Mouse (Mus musculus) liver, embryonic 14.5 days (tissue): ENCODE measurements at regions not wholly inside any gene's neighbourhood (a gene's known extent, or its start where the extent isn't known, plus 50 kb on each side); places are given as distances from the start of the nearest gene placed in this dataset.

Experiments
- ATAC-seq: fragments of 200-750 bp; cut with Nextera tagmentation; 2 replicates; pipeline ENCODE4 v1.8.0; 2017; ENCODE audit warnings: moderate number of reproducible peaks, mild to moderate bottlenecking, moderate library complexity; ENCODE audit not compliant: insufficient read depth
- DNase-seq, 3 experiments: peaks; one replicate each; pipeline ENCODE4 v3.0.0-alpha.2; 2012 to 2013; ENCODE audit warnings: low read depth in 3 of 3, low spot score in 3 of 3
- H3K27ac ChIP-seq: fragments of 300-500 bp; sonication (generic); 2 replicates; pipeline ENCODE4 v1.5.1; 2014; ENCODE audit warnings: moderate library complexity, mild to moderate bottlenecking, control low read depth, inconsistent platforms
- H3K27me3 ChIP-seq: fragments of 300-500 bp; sonication (generic); 2 replicates; pipeline ENCODE4 v1.6.1; 2014; ENCODE audit warnings: mild to moderate bottlenecking, low read length, moderate library complexity; ENCODE audit not compliant: control insufficient read depth, insufficient read depth
- H3K36me3 ChIP-seq: fragments of 300-500 bp; sonication (generic); replicated peaks from 2 replicates; pipeline ENCODE4 v1.6.1; 2014; ENCODE audit warnings: low read depth; ENCODE audit not compliant: control insufficient read depth, insufficient read depth
- H3K4me1 ChIP-seq, 2 experiments: fragments of 200-500 bp in 1 of 2; fragments of 300-500 bp in 1 of 2; sonication (generic) in 1 of 2; replicated peaks; 2 replicates each; pipeline ENCODE4 v1.6.1; 2012 to 2014; ENCODE audit warnings: antibody characterized with exemption in 1 of 2, inconsistent platforms in 1 of 2, low read length in 1 of 2; ENCODE audit not compliant: control insufficient read depth in 2 of 2, insufficient read depth in 2 of 2
- H3K4me2 ChIP-seq: fragments of 300-500 bp; sonication (generic); 2 replicates; pipeline ENCODE4 v1.6.1; 2014; ENCODE audit warnings: low read depth, mild to moderate bottlenecking, control low read depth, moderate library complexity
- H3K4me3 ChIP-seq, 2 experiments: fragments of 200-500 bp in 1 of 2; fragments of 300-500 bp in 1 of 2; sonication (generic) in 1 of 2; 2 replicates each; pipeline ENCODE4 v1.5.1; 2012 to 2014; ENCODE audit warnings: low read depth in 2 of 2, low read length in 2 of 2, mild to moderate bottlenecking in 2 of 2, control low read depth in 1 of 2, inconsistent platforms in 1 of 2, moderate library complexity in 1 of 2; ENCODE audit not compliant: insufficient read depth in 1 of 2
- H3K9ac ChIP-seq: fragments of 300-500 bp; sonication (generic); replicated peaks from 2 replicates; pipeline ENCODE4 v1.6.1; 2014; ENCODE audit warnings: mild to moderate bottlenecking, control low read depth, moderate library complexity
- H3K9me3 ChIP-seq: fragments of 300-500 bp; sonication (generic); 2 replicates; pipeline ENCODE4 v1.6.1; 2016; ENCODE audit warnings: low read length, mixed read lengths; ENCODE audit not compliant: control insufficient read depth
- CTCF ChIP-seq: IDR thresholded peaks from 2 replicates; pipeline ENCODE4 v1.5.1; 2016; ENCODE audit warnings: antibody characterized with exemption, low read depth, control low read depth
- EP300 ChIP-seq: IDR thresholded peaks from 2 replicates; pipeline ENCODE4 v1.6.1; 2016; ENCODE audit warnings: antibody characterized with exemption, low read depth
- WGBS: fragments of 180-500 bp; shearing (Covaris S2); extraction: QIAGEN DNeasy Blood & Tissue Kit; methylation state at CpG from one replicate; pipeline ENCODE4 v1.1.7; 2014; ENCODE audit not compliant: insufficient replicate concordance; 5-methylcytosine and 5-hydroxymethylcytosine counted together

DNA sequence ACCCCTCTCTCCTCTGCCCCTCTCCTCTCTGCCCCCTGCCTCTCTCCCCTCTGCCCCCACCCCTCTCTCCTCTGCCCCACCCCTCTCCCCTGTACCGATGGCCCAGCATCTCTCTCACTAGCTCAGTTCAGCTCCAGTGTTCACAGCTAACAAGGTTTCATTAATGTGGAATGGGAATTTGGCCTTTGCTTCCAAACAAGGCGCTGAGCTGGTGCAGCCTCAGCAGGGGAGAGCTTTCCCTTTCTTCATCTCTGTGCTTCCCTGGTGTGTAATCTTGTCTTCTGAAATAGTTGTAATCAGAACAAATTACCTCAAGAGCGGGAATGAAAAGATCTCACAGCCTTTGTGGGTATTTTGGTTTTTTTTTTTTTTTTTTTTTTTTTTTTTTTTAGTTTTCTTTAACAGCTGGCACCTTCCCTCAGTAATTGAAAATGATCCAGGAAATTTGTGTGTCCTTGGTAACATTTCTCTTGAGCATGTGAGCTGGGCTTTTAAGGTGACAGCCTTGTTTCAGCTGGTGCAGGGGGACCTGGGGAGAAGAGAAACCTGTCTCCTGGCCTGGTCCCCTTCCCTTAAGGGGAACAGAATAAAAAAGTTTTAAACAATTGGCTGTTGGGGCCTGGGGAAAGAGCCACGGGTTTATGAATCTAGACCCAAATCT lies 90.5 kb downstream of the Aldh8a1 start:
- Histone ChIP-seq H3K9ac (no peak overlapping the region), H3K27ac (no peak overlapping the region), H3K9me3 (no peaks in the 10 kb centered on the region), H3K27me3 (no peaks in the 10 kb centered on the region), H3K4me1 (peaks cover 0 to 2% of the 10 kb centered on the region in 2 experiments; a peak in 1 of 4 replicates), H3K36me3 (no peaks in the 10 kb centered on the region), H3K4me2 (no peak overlapping the region), H3K4me3 (no peak overlapping the region)
- no peak for TF ChIP-seq EP300
- TF ChIP-seq CTCF: no peak
- WGBS: 45% methylated on average over 4 of the region's 4 CpGs
- ATAC-seq (no peak), DNase-seq (no peak)

DNA sequence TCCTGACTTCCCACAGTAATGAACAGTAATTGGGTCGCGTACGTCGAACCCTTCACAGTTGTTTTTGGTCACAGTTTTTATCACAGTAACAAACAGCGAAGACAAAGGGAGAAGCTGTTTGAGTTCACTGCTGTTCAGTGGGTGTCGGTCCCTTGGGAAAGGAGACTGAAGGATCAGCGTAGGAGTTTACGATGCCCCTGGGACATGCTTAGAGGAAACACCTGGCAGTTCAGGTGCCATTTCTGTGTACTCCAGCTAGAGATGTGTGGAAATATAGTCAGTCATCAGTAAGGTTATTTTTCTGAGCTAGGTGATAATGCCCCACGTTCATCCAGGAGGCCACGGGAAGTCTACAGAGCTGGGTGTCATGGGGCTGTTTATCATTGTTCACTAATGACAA lies 91.3 kb downstream of the Aldh8a1 start:
- 75% methylated on average over 10 of the region's 10 CpGs for WGBS
- Histone ChIP-seq H3K4me2 (no peak overlapping the region), H3K4me3 (no peak overlapping the region), H3K9me3 (no peaks in the 10 kb centered on the region), H3K27ac (no peak overlapping the region), H3K4me1 (peaks cover 0 to 2% of the 10 kb centered on the region in 2 experiments; a peak in 1 of 4 replicates), H3K36me3 (no peaks in the 10 kb centered on the region), H3K27me3 (no peaks in the 10 kb centered on the region), H3K9ac (no peak overlapping the region)
- DNase-seq: no peak
- TF ChIP-seq CTCF (no peak), EP300 (no peak)
- no peak for ATAC-seq

DNA sequence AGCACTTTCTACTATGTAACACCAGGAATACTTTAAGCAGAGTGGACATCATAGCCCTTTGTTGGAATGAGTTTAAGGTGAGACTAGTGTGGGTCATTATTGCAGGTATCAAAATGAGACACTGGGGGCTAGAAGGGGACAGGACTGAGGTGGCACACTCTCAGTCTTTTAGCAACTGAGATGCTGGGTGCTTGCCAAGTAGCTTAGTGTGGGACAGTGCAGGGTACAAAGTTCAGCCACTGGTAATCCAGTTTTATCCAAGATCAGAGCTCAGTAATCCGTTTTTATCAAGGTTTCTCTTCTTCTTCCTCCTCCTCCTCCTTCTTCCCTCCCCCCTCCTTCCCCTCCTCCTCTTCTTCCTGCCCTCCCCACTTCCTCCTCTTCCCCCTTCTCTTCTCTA lies 92.9 kb downstream of the Aldh8a1 start:
- H3K9ac ChIP-seq: no peak overlapping the region
- no peaks in the 10 kb centered on the region for H3K27me3 ChIP-seq
- ATAC-seq: no peak
- H3K36me3 ChIP-seq: no peaks in the 10 kb centered on the region
- no peak overlapping the region for H3K4me3 ChIP-seq
- no peaks in the 10 kb centered on the region for H3K9me3 ChIP-seq
- H3K4me2 ChIP-seq: no peak overlapping the region
- no peak overlapping the region for H3K27ac ChIP-seq
- H3K4me1 ChIP-seq: no peaks in the 10 kb centered on the region; a peak in 1 of 4 replicates
- WGBS: 6% methylated on average over 1 of the region's 1 CpGs
- TF ChIP-seq EP300: no peak
- no peak for TF ChIP-seq CTCF
- DNase-seq: no peak

DNA sequence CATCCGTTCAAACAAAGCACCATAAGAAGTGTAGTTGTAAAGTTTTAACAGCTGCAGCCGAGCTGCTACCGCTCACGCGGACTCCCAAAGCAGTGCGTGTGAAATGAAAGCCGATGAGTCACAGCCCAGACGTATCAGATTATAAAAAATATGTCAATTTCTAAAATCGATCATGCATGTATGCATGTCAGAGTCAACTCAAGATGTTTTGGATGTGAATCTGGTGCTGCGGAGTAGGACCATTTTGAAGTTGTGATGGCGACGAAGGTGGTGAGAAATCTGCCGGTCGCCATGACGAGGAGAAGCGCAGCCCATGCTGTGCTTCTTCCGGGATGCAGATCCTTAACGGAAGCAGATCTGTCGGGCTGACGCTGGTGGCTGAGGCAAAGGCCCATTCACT lies 93.5 kb downstream of the Aldh8a1 start:
- Histone ChIP-seq H3K4me2 (no peak overlapping the region), H3K4me3 (no peak overlapping the region), H3K9ac (no peak overlapping the region), H3K36me3 (no peaks in the 10 kb centered on the region), H3K9me3 (no peaks in the 10 kb centered on the region), H3K4me1 (no peaks in the 10 kb centered on the region), H3K27ac (no peak overlapping the region), H3K27me3 (no peaks in the 10 kb centered on the region)
- TF ChIP-seq CTCF (no peak), EP300 (no peak)
- DNase-seq (no peak), ATAC-seq (no peak)
- WGBS: 71% methylated on average over 20 of the region's 20 CpGs

DNA sequence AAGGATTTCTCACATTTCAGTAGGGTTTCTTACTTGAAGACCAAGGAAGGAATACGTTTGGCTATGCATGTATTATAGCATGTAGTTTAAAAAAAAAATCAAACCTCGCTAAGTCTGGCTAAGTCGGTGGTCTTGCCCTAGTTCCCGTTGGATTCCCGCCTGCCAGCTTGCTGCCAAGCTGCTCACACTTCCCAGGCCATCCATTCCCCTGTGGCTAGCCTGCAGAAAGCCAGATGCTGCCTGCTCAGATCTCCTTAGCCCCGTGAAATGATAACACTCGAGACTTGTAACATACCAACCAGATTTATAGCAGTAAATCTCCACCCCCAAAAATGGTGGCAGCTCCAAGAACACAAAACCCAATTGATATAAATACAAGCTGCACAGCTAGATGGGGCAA lies 97.2 kb downstream of the Aldh8a1 start:
- ATAC-seq (no peak), DNase-seq (no peak)
- WGBS: 67% methylated on average over 7 of the region's 7 CpGs
- Histone ChIP-seq H3K9me3 (no peaks in the 10 kb centered on the region), H3K27me3 (no peaks in the 10 kb centered on the region), H3K4me2 (no peak overlapping the region), H3K4me3 (no peak overlapping the region), H3K27ac (no peak overlapping the region), H3K4me1 (0 out of 4 replicates have a peak, but pooled peaks cover 0 to 1% of the 10 kb centered on the region in 2 experiments), H3K36me3 (no peaks in the 10 kb centered on the region), H3K9ac (no peak overlapping the region)
- TF ChIP-seq CTCF: no peak
- TF ChIP-seq EP300: no peak
